Mouse (Mus musculus) spleen, postnatal 4 days (tissue): Measurements from ENCODE around the gene Cdkl1.
A peak's percentile ranks its signal among the peaks of the same experiment; 100 is the strongest.

Experiments
- DNase-seq, 2 experiments: peaks; one replicate each; pipeline ENCODE4 v3.0.0; 2022; ENCODE audit warnings: low spot score in 2 of 2

Cdkl1 gene

GRCm38 (mm10) chr12:69751864-69752341 lies 39.2 kb downstream of the Cdkl1 start:
- no peak for DNase-seq

DNA sequence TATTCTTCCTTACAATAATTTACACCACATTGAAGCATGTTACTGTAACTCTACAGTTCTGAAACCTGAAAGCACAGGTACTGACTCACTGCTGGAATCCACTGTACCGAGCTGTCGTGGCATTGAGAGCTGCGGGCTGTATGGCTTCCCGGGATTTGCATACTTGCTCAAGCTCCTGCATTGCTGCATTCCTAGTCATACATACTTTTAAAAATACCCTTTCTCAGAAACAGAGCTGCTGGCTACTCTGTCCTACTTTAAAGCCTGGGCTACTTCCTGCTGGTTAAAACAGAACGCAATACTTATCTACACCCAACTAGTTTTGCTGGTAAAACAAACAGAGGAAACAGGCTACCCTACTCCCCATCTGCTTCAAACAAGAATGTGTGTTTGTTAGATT lies 46.9 kb downstream of the Cdkl1 start:
- no peak for DNase-seq

DNA sequence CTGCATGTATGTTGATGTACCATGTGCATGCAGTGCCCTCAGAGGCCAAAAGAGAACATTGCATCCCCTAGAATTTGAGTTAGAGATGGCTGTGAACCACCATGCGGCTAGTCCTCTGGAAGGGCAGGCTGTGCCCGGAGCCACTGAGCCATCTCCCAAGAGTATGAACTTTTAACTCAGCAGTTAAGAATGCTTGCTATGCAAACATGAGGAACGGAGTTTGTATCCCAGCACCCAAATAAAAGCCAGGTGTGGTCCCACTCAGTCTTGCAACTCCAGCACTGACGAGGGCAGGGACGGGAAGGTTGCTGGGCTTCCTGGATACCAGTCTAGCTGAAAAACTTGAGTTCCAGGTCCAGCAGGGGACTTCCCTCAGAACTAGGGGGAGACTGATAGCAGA lies 49.1 kb downstream of the Cdkl1 start:
- no peak for DNase-seq

DNA sequence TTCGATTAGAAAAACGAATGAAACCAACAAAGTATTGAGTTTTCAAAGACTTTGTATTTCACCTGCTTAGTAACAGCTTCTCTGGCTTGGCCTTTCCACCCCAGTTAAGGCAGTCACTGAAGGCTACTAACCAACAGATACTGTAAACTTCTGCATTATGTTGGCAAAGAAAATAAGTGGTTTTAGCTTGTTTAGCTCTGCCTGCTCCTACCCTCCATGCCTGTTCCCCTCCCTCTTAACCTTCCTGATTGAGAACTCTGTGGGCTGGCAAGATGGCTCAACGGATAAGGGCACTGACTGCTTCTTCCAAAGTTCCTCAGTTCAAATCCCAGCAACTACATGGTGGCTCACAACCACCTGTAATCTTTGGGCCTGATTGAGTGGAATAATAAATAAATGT lies 57.1 kb downstream of the Cdkl1 start:
- no peak for DNase-seq

GRCm38 (mm10) chr12:69733518-69733917 lies 57.5 kb downstream of the Cdkl1 start:
- no peak for DNase-seq

DNA sequence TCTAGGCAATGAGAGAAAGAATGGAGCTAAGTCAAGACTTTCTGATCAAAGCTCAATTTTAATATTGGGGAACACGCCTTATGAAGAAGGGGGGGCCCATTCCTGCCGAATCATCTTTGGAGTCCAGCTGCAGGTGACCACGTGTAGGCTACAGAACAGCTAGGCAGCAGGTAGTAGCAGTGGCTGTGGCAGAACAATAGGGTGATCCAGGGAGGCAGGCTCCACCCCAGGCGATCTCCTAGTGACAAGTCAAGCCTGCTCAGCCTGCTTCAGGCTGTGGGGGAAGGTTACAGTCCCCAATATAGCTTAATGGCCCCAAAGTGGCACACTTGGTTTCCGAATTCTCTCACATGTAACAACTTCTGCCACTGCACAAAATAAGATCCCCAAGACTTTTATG lies 58.8 kb downstream of the Cdkl1 start:
- no peak for DNase-seq

DNA sequence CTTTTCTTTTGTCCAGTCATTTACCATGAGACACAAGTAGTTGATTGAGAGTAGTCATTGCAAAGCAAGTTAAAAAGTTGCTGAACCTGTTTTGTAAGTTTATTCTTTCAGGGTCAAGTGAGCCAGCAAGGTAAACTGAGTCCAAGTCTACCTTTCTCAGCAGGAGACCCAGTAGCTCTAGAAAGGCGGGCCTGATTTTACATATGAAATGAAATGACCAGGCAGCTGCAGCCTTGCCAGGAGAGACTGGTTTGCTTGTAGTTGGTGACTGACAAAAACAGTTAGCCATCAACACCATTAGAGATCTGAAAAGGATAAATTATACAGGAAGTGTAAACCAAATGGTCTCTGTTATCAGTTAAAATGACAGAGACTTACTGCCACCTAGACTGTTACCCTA lies 60.8 kb downstream of the Cdkl1 start:
- no peak for DNase-seq

- DNase-seq, result no peak
Observed at GRCm38 (mm10) chr12:69729246-69729645, 61.8 kb downstream of the Cdkl1 start.

DNA sequence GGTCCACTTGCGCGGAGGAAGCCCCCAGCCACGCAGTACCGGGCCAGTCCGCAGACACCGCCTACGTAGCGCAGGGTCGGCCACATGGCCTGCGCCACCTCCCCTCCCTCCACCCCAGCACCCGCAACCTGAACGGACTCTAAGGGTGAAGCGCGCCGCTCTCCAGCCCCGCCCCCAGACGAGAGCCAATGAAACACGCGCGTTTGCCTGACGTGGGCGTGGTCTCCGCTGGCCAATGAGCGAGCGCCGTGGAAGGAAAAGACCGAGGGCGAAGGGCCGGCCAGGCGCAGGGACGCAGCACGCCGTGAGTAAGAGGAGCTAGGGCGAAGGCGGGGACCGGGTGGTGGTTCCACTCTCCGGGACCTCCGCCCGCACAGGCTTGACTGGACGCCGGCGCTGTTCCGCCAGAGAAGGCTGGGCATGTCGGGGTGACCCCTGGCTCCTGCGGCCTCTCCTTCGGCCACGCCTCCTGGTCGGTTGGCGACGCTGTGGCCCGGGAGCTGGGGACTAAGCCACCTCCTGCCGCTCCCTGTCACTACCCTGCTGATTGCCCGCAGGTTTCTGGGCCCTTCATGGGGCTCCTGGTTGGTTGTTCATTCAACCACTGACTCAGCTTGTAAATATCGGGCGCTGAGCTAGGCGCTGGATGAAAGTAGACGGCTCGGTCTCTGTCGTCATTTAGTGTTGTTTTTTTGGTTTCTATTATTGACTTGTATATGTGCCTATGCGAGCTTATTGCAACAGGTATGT lies 66.2 kb downstream of the Cdkl1 start, which contains the start of the genes L2hgdh and Atp5s:
Gene L2hgdh, minus strand, starts transcription at position 163 of the 750 bp plus-strand sequence.
Gene Atp5s, plus strand, starts transcription at position 240 of the 750 bp plus-strand sequence.
- DNase-seq, result peak; percentile 97 to 98

DNA sequence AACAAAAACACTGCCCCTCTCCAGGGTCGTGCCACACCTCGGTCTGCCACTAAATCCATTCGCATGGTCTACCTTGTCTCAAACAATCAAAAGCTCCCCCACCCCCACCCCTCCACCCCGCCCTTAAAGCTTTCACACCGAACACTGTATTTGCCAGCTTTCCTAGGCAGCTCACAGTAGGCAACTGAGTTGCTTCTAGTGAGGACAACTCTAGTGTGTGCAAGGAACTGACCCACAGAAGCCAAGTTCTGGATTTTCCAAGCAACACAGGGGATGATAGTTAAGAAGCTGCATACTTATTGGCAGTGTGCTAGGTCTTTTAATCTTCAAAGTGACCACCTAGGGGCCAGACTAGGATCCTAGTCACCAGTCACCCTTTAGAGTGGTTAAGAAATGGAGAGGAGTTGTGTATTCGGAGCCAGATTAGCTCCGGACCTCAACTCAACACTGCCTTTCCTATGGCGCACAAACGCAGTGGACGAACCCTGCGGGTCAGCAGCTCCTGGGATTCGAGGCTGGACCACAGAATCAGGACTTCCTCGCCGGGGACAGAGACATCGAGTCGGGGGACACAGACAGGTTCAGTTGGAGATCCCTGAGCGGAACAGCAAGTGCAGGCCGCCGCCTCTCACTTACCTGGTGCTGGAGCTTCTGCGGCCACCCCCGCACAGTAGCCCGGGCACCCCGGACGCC lies 66.9 kb downstream of the Cdkl1 start:
- DNase-seq, result no peak

DNA sequence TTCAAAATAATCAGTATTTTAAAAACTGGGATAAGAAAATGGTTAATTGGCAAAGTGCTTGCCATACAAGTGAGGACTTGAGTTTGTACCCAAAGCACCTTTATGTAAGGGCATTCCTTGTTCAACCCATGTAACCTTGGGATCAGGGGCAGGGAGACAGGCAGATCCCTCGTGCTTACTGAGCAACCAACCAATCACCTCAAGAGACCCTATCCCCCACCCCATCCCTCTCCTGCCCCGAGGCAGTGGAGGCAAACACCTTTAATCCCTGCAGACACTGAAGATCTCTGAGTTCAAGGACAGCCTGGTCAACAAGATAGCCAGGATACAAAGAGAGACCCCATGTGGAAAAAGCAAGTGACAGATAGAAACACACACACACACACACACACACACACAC lies 67.7 kb downstream of the Cdkl1 start:
- DNase-seq, result no peak

- DNase-seq, result no peak
Observed at GRCm38 (mm10) chr12:69722857-69723256, 68.2 kb downstream of the Cdkl1 start.

GRCm38 (mm10) chr12:69713628-69714027 lies 77.4 kb downstream of the Cdkl1 start:
- DNase-seq, result no peak

DNA sequence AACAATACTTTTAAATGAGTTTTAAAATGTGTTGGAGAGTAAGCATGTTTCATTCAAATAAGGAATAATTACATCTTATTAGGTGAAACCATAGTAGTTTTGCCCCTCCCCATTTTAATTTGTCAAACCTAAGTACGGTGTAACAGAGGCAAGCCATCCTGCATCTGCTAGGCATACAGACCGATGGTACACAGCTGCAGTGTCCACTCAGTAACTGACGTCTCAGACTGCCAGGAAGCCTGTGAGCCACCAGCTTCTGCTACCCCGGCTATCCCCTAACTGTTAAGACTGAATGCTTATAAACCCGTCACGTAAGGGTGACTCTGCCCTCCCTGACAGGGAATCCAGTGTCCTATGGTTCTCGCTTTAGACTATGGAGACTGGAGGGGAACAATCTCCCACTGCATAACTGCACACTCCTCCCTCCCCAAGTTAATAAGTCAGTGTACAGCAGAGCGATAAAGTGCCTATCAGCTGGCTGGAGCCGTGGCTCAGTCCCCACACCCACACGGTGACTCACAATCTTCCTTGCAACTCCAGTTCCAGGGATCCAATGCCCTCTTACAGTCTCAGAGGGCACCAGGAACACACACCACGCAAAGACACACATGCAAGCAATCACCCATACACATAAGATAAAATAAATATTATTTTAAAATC lies 86.1 kb downstream of the Cdkl1 start:
- no peak for DNase-seq

DNA sequence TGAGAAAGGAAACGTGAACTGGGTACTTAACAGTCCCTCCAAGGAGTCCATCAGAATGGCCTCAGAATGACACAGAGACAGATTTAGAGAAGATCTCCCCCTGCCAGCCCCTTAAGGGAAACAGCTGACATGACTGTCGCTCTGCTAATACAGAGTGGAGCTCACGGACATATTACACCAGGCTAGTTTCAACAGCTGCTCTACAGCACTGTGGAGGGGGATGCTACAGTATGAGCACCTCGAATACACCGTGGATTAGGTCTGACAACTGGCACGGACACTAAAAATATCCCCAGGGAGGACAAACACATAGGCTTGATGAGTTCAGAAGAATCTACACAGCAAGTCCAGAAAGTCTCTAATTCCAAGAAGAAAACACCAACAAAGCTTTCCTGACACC lies 92.7 kb downstream of the Cdkl1 start:
- DNase-seq, result no peak
